Mouse (Mus musculus) myocyte (in vitro differentiated cells): ENCODE results near the gene Diras1. TPM values are rescaled to one million over a fixed set of nuclear protein-coding genes. Genes with fewer than 3 reads are reported as not detected.

Experiments used
- H3K27me3 ChIP-seq: one replicate; pipeline ENCODE4 v1.6.1; 2011; ENCODE audit not compliant: control insufficient read depth, insufficient read depth, insufficient read length
- H3K36me3 ChIP-seq: one replicate; pipeline ENCODE4 v1.6.1; 2011; ENCODE audit not compliant: control insufficient read depth, insufficient read depth
- H3K4me2 ChIP-seq: one replicate; pipeline ENCODE4 v1.6.1; 2011; ENCODE audit warnings: low read depth, control low read depth
- H3K4me3 ChIP-seq: one replicate; pipeline ENCODE4 v1.5.1; 2011; ENCODE audit warnings: mild to moderate bottlenecking, control low read depth, moderate library complexity
- H3K79me2 ChIP-seq: one replicate; pipeline ENCODE4 v1.6.1; 2011; ENCODE audit not compliant: control insufficient read depth, insufficient read depth
- H3ac ChIP-seq: one replicate; pipeline ENCODE4 v1.6.1; 2011; ENCODE audit not compliant: control insufficient read depth, insufficient read length
- CEBPB ChIP-seq: IDR thresholded peaks from 2 replicates; pipeline ENCODE4 v1.6.1; 2011; ENCODE audit warnings: mild to moderate bottlenecking, moderate library complexity; ENCODE audit not compliant: poor library complexity, insufficient read depth, severe bottlenecking
- E2F4 ChIP-seq: IDR thresholded peaks from one replicate; pipeline ENCODE4 v1.6.1; 2011; ENCODE audit warnings: mild to moderate bottlenecking, control low read depth, moderate library complexity; ENCODE audit not compliant: insufficient read depth
- MAX ChIP-seq: IDR thresholded peaks from one replicate; pipeline ENCODE4 v1.6.1; 2011; ENCODE audit warnings: low read depth, mild to moderate bottlenecking, control low read depth
- MYOD1 ChIP-seq, 3 experiments: IDR thresholded peaks; one replicate each; pipeline ENCODE4 v1.6.1; 2011; ENCODE audit warnings: control low read depth in 2 of 3, low read depth in 2 of 3, mild to moderate bottlenecking in 2 of 3, moderate library complexity in 1 of 3; ENCODE audit not compliant: insufficient read length in 2 of 3, control insufficient read depth in 1 of 3
- MYOG ChIP-seq, 3 experiments: IDR thresholded peaks; one replicate each; pipeline ENCODE4 v1.6.1; 2011; ENCODE audit warnings: control low read depth in 2 of 3, low read depth in 2 of 3, mild to moderate bottlenecking in 2 of 3; ENCODE audit not compliant: insufficient read length in 2 of 3, control insufficient read depth in 1 of 3, insufficient read depth in 1 of 3
- POLR2A ChIP-seq: IDR thresholded peaks from one replicate; pipeline ENCODE4 v1.6.1; 2011; ENCODE audit warnings: low read depth, mild to moderate bottlenecking, control low read depth, moderate library complexity; ENCODE audit not compliant: insufficient read length
- POLR2AphosphoS2 ChIP-seq: IDR thresholded peaks from one replicate; pipeline ENCODE4 v1.6.1; 2011; ENCODE audit warnings: low read depth, control low read depth; ENCODE audit not compliant: insufficient read length
- REST ChIP-seq: IDR thresholded peaks from one replicate; pipeline ENCODE4 v1.6.1; 2011; ENCODE audit warnings: mild to moderate bottlenecking, control low read depth, moderate library complexity; ENCODE audit not compliant: insufficient read depth, insufficient read length
- SRF ChIP-seq: IDR thresholded peaks from one replicate; pipeline ENCODE4 v1.6.1; 2011; ENCODE audit warnings: low read depth; ENCODE audit not compliant: control insufficient read depth, insufficient read length
- TCF12 ChIP-seq: IDR thresholded peaks from one replicate; pipeline ENCODE4 v1.6.1; 2011; ENCODE audit warnings: mild to moderate bottlenecking, control low read depth; ENCODE audit not compliant: poor library complexity, insufficient read depth, severe bottlenecking
- TCF3 ChIP-seq: IDR thresholded peaks from one replicate; pipeline ENCODE4 v1.6.1; 2011; ENCODE audit warnings: low read depth, control low read depth; ENCODE audit not compliant: insufficient read length
- USF1 ChIP-seq: IDR thresholded peaks from one replicate; pipeline ENCODE4 v1.6.1; 2011; ENCODE audit warnings: low read depth, mild to moderate bottlenecking, control low read depth, moderate library complexity
- polyA plus RNA-seq: library from polyadenylated mRNA; unstranded; fragments of >200 nt; fragmentation: generic; extraction: Trizol; gene quantifications from one replicate; pipeline ENCODE4 v1.2.1, GENCODE M21; 2012; ENCODE audit warnings: missing spikeins

The Diras1 gene
- polyA plus RNA-seq, 1 experiment, result 0.42 TPM

GRCm38 (mm10) chr10:80998021-80998420, 27.4 kb downstream of the Diras1 start:
- peaks cover 17% of the 10 kb centered on the region for H3K27me3 ChIP-seq

GRCm38 (mm10) chr10:80997332-80997731, 28.1 kb downstream of the Diras1 start:
- Histone ChIP-seq H3K27me3 (peaks cover 15% of the 10 kb centered on the region), H3ac (no peak overlapping the region), H3K4me2 (no peak overlapping the region), H3K36me3 (no peaks in the 10 kb centered on the region), H3K4me3 (no peak overlapping the region), H3K79me2 (no peaks in the 10 kb centered on the region)
- TF ChIP-seq E2F4, result no peak
- TF ChIP-seq POLR2A, result no peak
- TF ChIP-seq USF1, result no peak
- no peak for TF ChIP-seq TCF12
- no peak for TF ChIP-seq REST
- no peak for TF ChIP-seq CEBPB
- no peak for TF ChIP-seq MYOG (IDR thresholded peaks at IDR 0.05; ENCODE audit: control insufficient read depth in 1 of 3, insufficient read depth in 1 of 3, insufficient read length in 2 of 3, low read depth in 2 of 3)
- TF ChIP-seq MYOD1 (IDR thresholded peaks at IDR 0.05; ENCODE audit: control insufficient read depth in 1 of 3, insufficient read length in 2 of 3, low read depth in 2 of 3), result no peak
- TF ChIP-seq SRF, result no peak
- TF ChIP-seq MAX, result no peak
- TF ChIP-seq TCF3, result no peak
- TF ChIP-seq POLR2AphosphoS2, result no peak

More at GRCm38 (mm10) chr10:80998021-80998420, 27.4 kb downstream of the Diras1 start:
- Histone ChIP-seq H3K4me3 (no peak overlapping the region), H3K4me2 (no peak overlapping the region), H3K79me2 (no peaks in the 10 kb centered on the region), H3K36me3 (no peaks in the 10 kb centered on the region), H3ac (no peak overlapping the region)
- TF ChIP-seq E2F4, result no peak
- TF ChIP-seq TCF12, result no peak
- TF ChIP-seq MYOG (IDR thresholded peaks at IDR 0.05; ENCODE audit: control insufficient read depth in 1 of 3, insufficient read depth in 1 of 3, insufficient read length in 2 of 3, low read depth in 2 of 3), result no peak
- TF ChIP-seq SRF, result no peak
- no peak for TF ChIP-seq TCF3
- no peak for TF ChIP-seq POLR2AphosphoS2
- no peak for TF ChIP-seq CEBPB
- no peak for TF ChIP-seq USF1

GRCm38 (mm10) chr10:80996501-80996900, 29.0 kb downstream of the Diras1 start:
- no peak overlapping the region for H3ac ChIP-seq
- no peaks in the 10 kb centered on the region for H3K79me2 ChIP-seq
- H3K4me3 ChIP-seq, result no peak overlapping the region
- peaks cover 6% of the 10 kb centered on the region for H3K27me3 ChIP-seq
- H3K4me2 ChIP-seq, result no peak overlapping the region
- no peaks in the 10 kb centered on the region for H3K36me3 ChIP-seq
- TF ChIP-seq USF1 (no peak), TCF12 (no peak), POLR2A (no peak), E2F4 (no peak), TCF3 (no peak), REST (no peak), POLR2AphosphoS2 (no peak)

- Histone ChIP-seq H3K36me3 (no peaks in the 10 kb centered on the region), H3K79me2 (no peaks in the 10 kb centered on the region), H3K4me2 (peak overlapping the region; percentile 61), H3ac (no peak overlapping the region), H3K4me3 (no peak overlapping the region), H3K27me3 (no peaks in the 10 kb centered on the region)
- TF ChIP-seq POLR2AphosphoS2 (no peak), MYOG (IDR thresholded peaks at IDR 0.05; ENCODE audit: control insufficient read depth in 1 of 3, insufficient read depth in 1 of 3, insufficient read length in 2 of 3, low read depth in 2 of 3) (no peak), MAX (no peak), CEBPB (no peak), SRF (no peak), REST (no peak), USF1 (no peak), TCF3 (no peak), MYOD1 (IDR thresholded peaks at IDR 0.05; ENCODE audit: control insufficient read depth in 1 of 3, insufficient read length in 2 of 3, low read depth in 2 of 3) (no peak), E2F4 (no peak), TCF12 (no peak), POLR2A (no peak)
Observed at GRCm38 (mm10) chr10:80995091-80995632, 30.3 kb downstream of the Diras1 start.

GRCm38 (mm10) chr10:80994621-80995020, 30.8 kb downstream of the Diras1 start:
- H3K4me2 ChIP-seq, result peak overlapping the region; percentile 61
- no peaks in the 10 kb centered on the region for H3K36me3 ChIP-seq
- no peaks in the 10 kb centered on the region for H3K27me3 ChIP-seq
- no peak overlapping the region for H3ac ChIP-seq
- H3K79me2 ChIP-seq, result no peaks in the 10 kb centered on the region
- H3K4me3 ChIP-seq, result no peak overlapping the region
- TF ChIP-seq E2F4 (no peak), REST (no peak), SRF (no peak), MAX (no peak), MYOD1 (IDR thresholded peaks at IDR 0.05; ENCODE audit: control insufficient read depth in 1 of 3, insufficient read length in 2 of 3, low read depth in 2 of 3) (no peak), USF1 (no peak), CEBPB (no peak), POLR2A (no peak)
